Mouse (Mus musculus) lung, postnatal 36 days (tissue): ENCODE results near the gene Gls.

ENCODE experiments used
- DNase-seq: peaks from one replicate; pipeline ENCODE4 v3.0.0; 2022; ENCODE audit warnings: mixed read lengths

Gls gene

GRCm38 (mm10) chr1:52152936-52153335 lies 80.1 kb downstream of the Gls start:
- DNase-seq = no peak

- no peak for DNase-seq
These were observed 80.7 kb downstream of the Gls start for GRCm38 (mm10) chr1:52152369-52152768.

GRCm38 (mm10) chr1:52151166-52151565 lies 81.9 kb downstream of the Gls start:
- DNase-seq = no peak

- DNase-seq = no peak
These were observed 82.4 kb downstream of the Gls start for GRCm38 (mm10) chr1:52150676-52151075.

- peak; percentile 44 for DNase-seq
These were observed 83.1 kb downstream of the Gls start for GRCm38 (mm10) chr1:52149934-52150346.

GRCm38 (mm10) chr1:52148696-52149095 lies 84.3 kb downstream of the Gls start:
- DNase-seq = no peak

- DNase-seq = no peak
These were observed 84.9 kb downstream of the Gls start for GRCm38 (mm10) chr1:52148178-52148577.

- no peak for DNase-seq
These were observed 85.6 kb downstream of the Gls start for GRCm38 (mm10) chr1:52147431-52147830.

- DNase-seq = peak; percentile 44
These were observed 86.6 kb downstream of the Gls start for GRCm38 (mm10) chr1:52146214-52146970.

GRCm38 (mm10) chr1:52144907-52145306 lies 88.1 kb downstream of the Gls start:
- DNase-seq = no peak

GRCm38 (mm10) chr1:52143596-52144156 lies 89.4 kb downstream of the Gls start:
- no peak for DNase-seq

- DNase-seq = no peak
These were observed 89.8 kb downstream of the Gls start for GRCm38 (mm10) chr1:52143191-52143590.

GRCm38 (mm10) chr1:52142117-52142516 lies 90.9 kb downstream of the Gls start:
- DNase-seq = no peak

GRCm38 (mm10) chr1:52141482-52141881 lies 91.5 kb downstream of the Gls start:
- peak; percentile 39 for DNase-seq

- no peak for DNase-seq
These were observed 92.5 kb downstream of the Gls start for GRCm38 (mm10) chr1:52140534-52140933.

- no peak for DNase-seq
These were observed 95.7 kb downstream of the Gls start for GRCm38 (mm10) chr1:52137292-52137691.

GRCm38 (mm10) chr1:52133254-52133653 lies 99.8 kb downstream of the Gls start:
- DNase-seq = no peak

GRCm38 (mm10) chr1:52131787-52132377 lies 101.2 kb downstream of the Gls start:
- DNase-seq = no peak

GRCm38 (mm10) chr1:52129794-52130193 lies 103.2 kb downstream of the Gls start:
- DNase-seq = no peak

- DNase-seq = no peak
These were observed 105.7 kb downstream of the Gls start for GRCm38 (mm10) chr1:52127350-52127749.

- DNase-seq = no peak
These were observed 108.2 kb downstream of the Gls start for GRCm38 (mm10) chr1:52124818-52125217.

GRCm38 (mm10) chr1:52121052-52121451 lies 112.0 kb downstream of the Gls start:
- DNase-seq = no peak

GRCm38 (mm10) chr1:52120191-52120590 lies 112.8 kb downstream of the Gls start:
- no peak for DNase-seq

GRCm38 (mm10) chr1:52119691-52120090 lies 113.3 kb downstream of the Gls start:
- peak; percentile 21 for DNase-seq
